Mouse (Mus musculus): ENCODE measurements at regions not wholly inside any gene's neighbourhood (a gene's known extent, or its start where the extent isn't known, plus 50 kb on each side); places are given as distances from the start of the nearest gene placed in this dataset.

GRCm38 (mm10) chr17:63802846-63803245 is 60.0 kb upstream of the Fer start:
- DNase-seq = no peak

- DNase-seq = peak; percentile 84 to 86
Observed at GRCm38 (mm10) chr17:63803599-63803998, 59.3 kb upstream of the Fer start.

GRCm38 (mm10) chr17:63804416-63804815 is 58.4 kb upstream of the Fer start:
- no peak for DNase-seq

- no peak for DNase-seq
Observed at GRCm38 (mm10) chr17:63806360-63806759, 56.5 kb upstream of the Fer start.

GRCm38 (mm10) chr17:63807590-63808228 is 55.2 kb upstream of the Fer start:
- no peak for DNase-seq

- no peak for DNase-seq
Observed at GRCm38 (mm10) chr17:63808756-63809155, 54.1 kb upstream of the Fer start.

- DNase-seq = no peak
Observed at GRCm38 (mm10) chr17:63811246-63811785, 51.5 kb upstream of the Fer start.

- peak; percentile 34 to 52 for DNase-seq
Observed at GRCm38 (mm10) chr17:63812586-63812985, 50.3 kb upstream of the Fer start.

Measured in cerebellum, postnatal 14 days (tissue).